Mouse (Mus musculus): ENCODE results near the gene Nr6a1. TPM values are rescaled to one million over a fixed set of nuclear protein-coding genes. Genes with fewer than 3 reads are reported as not detected.

The Nr6a1 gene
- polyA plus RNA-seq, 1 experiment from 2014 or later = 0.84 TPM

DNA sequence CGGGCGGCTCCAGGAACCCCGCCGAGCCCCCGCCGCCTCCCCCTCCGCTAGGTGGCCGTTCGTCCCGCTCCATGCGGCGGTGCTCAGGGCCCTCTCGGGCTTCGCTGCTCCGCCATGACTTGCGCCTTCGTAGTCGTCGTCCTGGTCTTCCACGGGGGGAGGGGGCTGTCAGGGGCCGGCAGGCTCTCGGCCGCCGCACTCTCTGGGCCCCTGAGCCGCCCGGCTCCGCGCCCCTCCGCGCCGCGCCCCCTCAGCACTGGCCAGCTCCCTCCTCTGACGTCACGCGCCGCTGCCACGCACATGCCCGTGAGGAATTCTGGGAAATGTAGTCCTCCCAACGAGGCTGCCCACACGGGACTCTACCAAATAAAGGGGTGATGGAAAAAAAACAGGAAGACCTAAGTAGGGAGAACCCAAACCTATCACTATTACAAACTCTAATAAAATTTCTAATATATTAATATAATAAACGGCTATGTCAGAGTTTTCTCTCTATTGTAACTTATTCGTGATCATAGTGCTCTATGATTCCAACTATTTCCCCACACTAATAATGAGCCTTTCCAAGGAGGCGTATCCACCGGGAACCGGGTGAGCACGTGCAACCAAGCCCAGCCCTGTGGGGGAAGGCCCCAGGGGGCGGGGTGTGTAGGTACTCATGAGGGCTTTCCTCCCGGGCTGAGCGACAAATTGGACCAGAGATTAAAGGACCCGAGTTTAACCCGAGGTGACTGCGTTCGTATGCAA, 1.2 kb downstream of the Nr6a1 start:
- Histone ChIP-seq H3K27ac (ENCODE audit: low read length) (0 out of 2 replicates have a peak overlapping the region, but pooled peaks have one; percentile 37), H3K9ac (ENCODE audit: low read depth, low read length) (peak overlapping the region; percentile 75)
- WGBS = under 1% methylated on average over 39 of the region's 53 CpGs

DNA sequence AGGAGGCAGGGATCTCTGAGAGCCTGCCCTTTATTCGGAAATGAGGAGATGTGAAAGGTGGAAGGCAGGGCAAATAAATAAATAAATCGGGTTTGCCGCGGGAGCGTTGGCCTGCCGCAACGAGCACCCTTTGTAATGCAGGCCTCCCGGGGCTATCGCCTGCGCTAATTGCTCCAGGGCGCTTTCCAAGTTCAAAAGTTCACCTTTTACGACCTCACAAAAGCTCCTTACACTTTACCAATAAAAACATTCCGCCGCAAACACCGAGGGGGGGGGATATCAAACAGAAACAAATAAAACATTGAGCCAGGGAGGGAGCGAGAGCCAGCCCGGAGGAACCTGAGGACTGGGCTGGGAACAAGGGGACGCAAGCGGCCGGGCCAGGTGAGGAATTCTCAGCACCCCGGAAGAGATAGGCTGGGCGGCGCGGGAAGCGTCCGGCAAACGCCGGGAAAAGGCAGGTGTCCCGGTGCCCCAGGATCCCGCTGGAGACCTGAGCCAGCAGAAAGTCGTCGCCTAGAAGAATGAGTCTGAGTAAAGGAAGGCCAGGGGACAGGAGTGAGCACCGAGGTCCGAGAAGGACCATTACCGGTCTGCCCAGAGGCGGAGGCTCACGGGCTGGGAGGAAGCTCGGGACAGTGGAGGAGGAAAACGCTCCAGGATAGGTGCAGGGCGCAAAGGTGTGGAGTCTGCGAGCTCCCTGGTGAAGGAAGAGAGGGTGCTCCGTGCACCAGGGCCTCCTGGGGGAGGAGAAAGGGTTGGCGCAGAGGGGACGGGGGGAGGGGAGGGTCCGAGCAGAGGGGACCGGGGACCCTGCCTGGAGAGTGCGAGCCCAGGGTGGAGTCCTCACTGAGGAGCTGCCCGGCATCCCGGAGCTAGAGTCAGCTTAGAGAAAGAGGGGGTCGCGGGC, 2.1 kb downstream of the Nr6a1 start:
- WGBS = under 1% methylated on average over 51 of the region's 51 CpGs
- Histone ChIP-seq H3K4me3 (ENCODE audit: low read depth, low read length) (peak overlapping the region; percentile 87), H3K36me3 (ENCODE audit: control insufficient read depth, insufficient read depth, low read length) (no peaks in the 10 kb centered on the region), H3K9me3 (replicated peaks; ENCODE audit: control insufficient read depth, low read length, poor library complexity, severe bottlenecking) (no peaks in the 10 kb centered on the region), H3K4me2 (ENCODE audit: low read length) (peak overlapping the region; percentile 99), H3K27ac (ENCODE audit: low read length) (no peak overlapping the region), H3K27me3 (ENCODE audit: control insufficient read depth, insufficient read depth, low read depth, low read length) (peaks cover 5% of the 10 kb centered on the region), H3K4me1 (ENCODE audit: control insufficient read depth, insufficient read depth, low read length) (peaks cover 15% of the 10 kb centered on the region), H3K9ac (ENCODE audit: low read depth, low read length) (peak overlapping the region; percentile 75)
- ATAC-seq = peak; percentile 75

More for the DNA sequence above, 1.2 kb downstream of the Nr6a1 start:
- Histone ChIP-seq H3K4me1 (ENCODE audit: control insufficient read depth, insufficient read depth, low read length) (peaks cover 15% of the 10 kb centered on the region), H3K9me3 (replicated peaks; ENCODE audit: control insufficient read depth, low read length, poor library complexity, severe bottlenecking) (no peaks in the 10 kb centered on the region), H3K4me2 (ENCODE audit: low read length) (peak overlapping the region; percentile 99), H3K36me3 (ENCODE audit: control insufficient read depth, insufficient read depth, low read length) (no peaks in the 10 kb centered on the region), H3K4me3 (ENCODE audit: low read depth, low read length) (peak overlapping the region; percentile 87), H3K27me3 (ENCODE audit: control insufficient read depth, insufficient read depth, low read depth, low read length) (peaks cover 5% of the 10 kb centered on the region)
- peak; percentile 94 for ATAC-seq

DNA sequence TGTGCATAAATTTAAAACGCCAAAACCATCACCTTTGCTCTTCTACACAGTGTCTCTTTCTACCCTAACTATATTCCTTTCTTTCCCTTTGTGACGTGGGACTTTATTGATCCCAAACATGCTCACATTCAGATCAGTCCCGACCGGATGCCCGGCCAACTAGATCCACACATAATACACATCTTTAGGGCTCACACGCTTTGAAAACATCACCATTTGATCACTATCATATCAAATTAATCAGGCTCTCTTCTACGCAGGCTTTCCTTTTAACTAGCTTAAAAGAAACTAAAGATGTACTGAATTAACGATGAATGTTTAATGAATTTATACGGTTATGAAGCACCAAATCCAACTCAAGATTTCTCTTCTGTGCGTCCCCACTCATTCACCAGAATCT, 2.9 kb downstream of the Nr6a1 start:
- Histone ChIP-seq H3K4me2 (ENCODE audit: low read length) (peak overlapping the region; percentile 99), H3K4me3 (ENCODE audit: low read depth, low read length) (peak overlapping the region; percentile 87), H3K27ac (ENCODE audit: low read length) (no peak overlapping the region), H3K27me3 (ENCODE audit: control insufficient read depth, insufficient read depth, low read depth, low read length) (peaks cover 5% of the 10 kb centered on the region), H3K9ac (ENCODE audit: low read depth, low read length) (no peak overlapping the region), H3K36me3 (ENCODE audit: control insufficient read depth, insufficient read depth, low read length) (no peaks in the 10 kb centered on the region), H3K4me1 (ENCODE audit: control insufficient read depth, insufficient read depth, low read length) (peaks cover 15% of the 10 kb centered on the region), H3K9me3 (replicated peaks; ENCODE audit: control insufficient read depth, low read length, poor library complexity, severe bottlenecking) (no peaks in the 10 kb centered on the region)
- WGBS = 4% methylated on average over 10 of the region's 10 CpGs
- no peak for ATAC-seq

DNA sequence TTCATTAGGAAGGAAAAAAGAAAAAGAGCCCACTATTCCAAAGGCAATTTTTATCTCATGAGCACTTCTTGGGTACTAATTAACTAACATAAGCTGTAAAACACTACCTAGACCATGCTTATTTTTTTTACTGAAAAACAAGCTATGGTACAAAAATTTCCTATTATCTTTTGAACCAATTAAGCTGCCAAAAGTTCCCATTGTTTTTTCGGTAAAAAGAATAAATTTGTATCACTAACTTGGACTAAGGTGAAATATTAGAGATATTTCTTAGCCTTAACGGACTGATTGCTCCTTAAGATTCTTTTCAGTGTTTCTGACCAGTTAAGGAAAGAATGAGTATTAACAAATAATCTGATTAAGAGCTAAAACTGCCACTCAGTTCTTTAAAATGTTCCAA, 3.6 kb downstream of the Nr6a1 start:
- no peak overlapping the region for H3K4me2 ChIP-seq (ENCODE audit: low read length)
- ATAC-seq = no peak
- no peaks in the 10 kb centered on the region for H3K36me3 ChIP-seq (ENCODE audit: control insufficient read depth, insufficient read depth, low read length)
- no peak overlapping the region for H3K4me3 ChIP-seq (ENCODE audit: low read depth, low read length)
- 36% methylated on average over 2 of the region's 2 CpGs for WGBS
- peaks cover 5% of the 10 kb centered on the region for H3K27me3 ChIP-seq (ENCODE audit: control insufficient read depth, insufficient read depth, low read depth, low read length)
- no peaks in the 10 kb centered on the region for H3K9me3 ChIP-seq (replicated peaks; ENCODE audit: control insufficient read depth, low read length, poor library complexity, severe bottlenecking)
- H3K9ac ChIP-seq (ENCODE audit: low read depth, low read length) = no peak overlapping the region
- peaks cover 15% of the 10 kb centered on the region for H3K4me1 ChIP-seq (ENCODE audit: control insufficient read depth, insufficient read depth, low read length)
- no peak overlapping the region for H3K27ac ChIP-seq (ENCODE audit: low read length)

DNA sequence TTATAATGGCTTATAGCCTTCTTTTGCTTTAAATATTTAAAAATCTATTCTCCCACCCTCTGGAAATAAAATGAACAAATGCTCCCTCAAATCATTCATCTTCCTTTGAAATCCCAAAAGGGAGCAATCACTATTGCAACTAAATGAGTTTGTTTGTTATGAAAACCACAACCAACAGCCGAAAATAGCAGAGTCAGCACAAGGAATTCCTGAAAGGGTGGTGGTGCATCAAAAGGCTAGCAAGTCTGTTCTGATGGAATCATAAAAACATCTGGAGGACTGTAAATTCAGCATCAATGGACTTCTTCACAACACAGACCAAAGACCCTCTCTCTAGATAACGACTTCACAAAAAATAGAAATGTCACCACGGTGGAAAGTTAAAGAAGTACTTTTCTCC, 4.0 kb downstream of the Nr6a1 start:
- 37% methylated on average over 3 of the region's 3 CpGs for WGBS
- Histone ChIP-seq H3K4me3 (ENCODE audit: low read depth, low read length) (no peak overlapping the region), H3K9ac (ENCODE audit: low read depth, low read length) (no peak overlapping the region), H3K27me3 (ENCODE audit: control insufficient read depth, insufficient read depth, low read depth, low read length) (peaks cover 4% of the 10 kb centered on the region), H3K9me3 (replicated peaks; ENCODE audit: control insufficient read depth, low read length, poor library complexity, severe bottlenecking) (no peaks in the 10 kb centered on the region), H3K36me3 (ENCODE audit: control insufficient read depth, insufficient read depth, low read length) (no peaks in the 10 kb centered on the region), H3K4me2 (ENCODE audit: low read length) (no peak overlapping the region), H3K27ac (ENCODE audit: low read length) (no peak overlapping the region), H3K4me1 (ENCODE audit: control insufficient read depth, insufficient read depth, low read length) (peaks cover 15% of the 10 kb centered on the region)
- ATAC-seq = no peak

DNA sequence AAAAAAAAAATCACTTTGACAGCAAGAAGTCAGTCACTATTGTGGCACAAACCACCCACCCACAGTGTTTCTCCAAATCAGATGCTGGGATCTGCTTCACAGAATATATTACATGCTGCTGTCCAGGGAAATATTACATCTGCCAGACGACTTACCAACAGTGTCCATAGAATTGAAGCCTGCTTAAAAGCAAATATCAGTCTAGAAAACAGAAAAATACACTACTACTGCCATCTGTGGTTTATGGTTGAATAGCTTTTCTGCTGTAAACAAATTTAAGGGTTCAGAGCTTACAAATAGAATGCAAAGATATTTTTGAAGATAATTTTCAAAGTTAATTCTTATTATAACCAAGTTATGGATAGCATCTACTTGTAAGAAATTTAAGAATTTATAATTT, 6.1 kb downstream of the Nr6a1 start:
- Histone ChIP-seq H3K4me1 (ENCODE audit: control insufficient read depth, insufficient read depth, low read length) (peaks cover 12% of the 10 kb centered on the region), H3K27me3 (ENCODE audit: control insufficient read depth, insufficient read depth, low read depth, low read length) (peaks cover 2% of the 10 kb centered on the region), H3K4me3 (ENCODE audit: low read depth, low read length) (no peak overlapping the region), H3K9me3 (replicated peaks; ENCODE audit: control insufficient read depth, low read length, poor library complexity, severe bottlenecking) (no peaks in the 10 kb centered on the region), H3K4me2 (ENCODE audit: low read length) (no peak overlapping the region), H3K36me3 (ENCODE audit: control insufficient read depth, insufficient read depth, low read length) (no peaks in the 10 kb centered on the region), H3K27ac (ENCODE audit: low read length) (no peak overlapping the region), H3K9ac (ENCODE audit: low read depth, low read length) (no peak overlapping the region)
- ATAC-seq = no peak
- 14% methylated on average over 1 of the region's 1 CpGs for WGBS

DNA sequence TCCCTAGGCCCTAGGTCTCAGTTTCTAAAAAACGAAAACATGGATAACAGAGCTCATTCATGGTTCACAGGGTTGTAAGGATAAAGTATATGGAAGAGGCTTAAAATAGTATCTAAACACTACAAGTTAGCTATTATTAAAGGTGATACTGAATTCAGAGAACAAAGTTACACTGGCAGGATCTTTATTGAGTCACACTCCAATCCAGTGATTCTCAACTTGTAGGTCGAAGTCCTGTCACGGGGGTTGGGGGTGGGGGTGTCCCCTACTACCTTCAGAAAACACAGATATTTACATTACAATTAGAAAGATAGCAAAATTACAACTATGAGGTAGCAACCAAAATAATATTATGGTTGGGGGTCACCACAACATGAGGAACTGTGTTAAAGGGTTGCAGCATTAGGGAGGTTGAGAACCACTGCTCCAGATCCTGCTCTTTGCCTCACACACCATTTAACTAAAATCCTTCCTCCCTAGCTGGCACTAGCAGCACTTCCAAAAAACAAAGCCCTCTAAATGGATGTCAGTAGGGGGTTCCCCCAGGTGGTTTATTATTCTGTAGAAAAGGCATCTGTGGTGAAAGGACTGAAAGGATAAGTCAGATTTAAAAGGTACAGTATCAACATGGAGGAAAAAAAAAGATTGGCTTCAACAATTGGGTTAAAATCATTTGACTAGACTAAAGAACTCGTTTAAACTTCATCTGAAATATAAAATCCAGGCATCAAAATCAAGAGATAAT, 10.4 kb downstream of the Nr6a1 start:
- Histone ChIP-seq H3K4me3 (ENCODE audit: low read depth, low read length) (no peak overlapping the region), H3K36me3 (ENCODE audit: control insufficient read depth, insufficient read depth, low read length) (no peaks in the 10 kb centered on the region), H3K4me1 (ENCODE audit: control insufficient read depth, insufficient read depth, low read length) (no peaks in the 10 kb centered on the region), H3K9ac (ENCODE audit: low read depth, low read length) (no peak overlapping the region), H3K27ac (ENCODE audit: low read length) (no peak overlapping the region), H3K9me3 (replicated peaks; ENCODE audit: control insufficient read depth, low read length, poor library complexity, severe bottlenecking) (no peaks in the 10 kb centered on the region), H3K4me2 (ENCODE audit: low read length) (no peak overlapping the region), H3K27me3 (ENCODE audit: control insufficient read depth, insufficient read depth, low read depth, low read length) (no peaks in the 10 kb centered on the region)
- 25% methylated on average over 4 of the region's 4 CpGs for WGBS
- ATAC-seq = no peak

DNA sequence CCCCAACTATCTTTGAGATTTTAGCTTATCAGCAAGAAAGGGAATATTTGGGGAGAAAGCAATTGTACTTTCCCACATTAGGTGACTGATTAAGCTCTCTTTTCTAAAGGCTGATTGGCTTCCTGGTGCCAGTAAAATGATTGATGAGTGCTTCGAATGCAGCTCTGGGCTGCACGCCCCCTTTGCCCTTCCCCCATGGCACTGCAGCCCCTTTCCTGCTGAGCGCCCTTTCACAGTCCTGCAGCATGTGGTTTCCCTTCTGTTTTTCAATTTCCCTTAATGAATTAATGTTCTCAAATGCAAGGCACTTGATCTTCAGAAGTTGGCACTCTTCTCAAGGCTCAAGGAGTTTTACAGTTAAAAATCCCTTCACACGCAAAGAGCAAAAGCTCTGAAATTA, 12.5 kb downstream of the Nr6a1 start:
- Histone ChIP-seq H3K4me1 (ENCODE audit: control insufficient read depth, insufficient read depth, low read length) (no peaks in the 10 kb centered on the region), H3K4me2 (ENCODE audit: low read length) (no peak overlapping the region), H3K27ac (ENCODE audit: low read length) (no peak overlapping the region), H3K9ac (ENCODE audit: low read depth, low read length) (no peak overlapping the region), H3K4me3 (ENCODE audit: low read depth, low read length) (no peak overlapping the region), H3K9me3 (replicated peaks; ENCODE audit: control insufficient read depth, low read length, poor library complexity, severe bottlenecking) (no peaks in the 10 kb centered on the region), H3K27me3 (ENCODE audit: control insufficient read depth, insufficient read depth, low read depth, low read length) (no peaks in the 10 kb centered on the region), H3K36me3 (ENCODE audit: control insufficient read depth, insufficient read depth, low read length) (no peaks in the 10 kb centered on the region)
- 17% methylated on average over 4 of the region's 4 CpGs for WGBS
- ATAC-seq = no peak
